Mouse (Mus musculus): ENCODE data around the gene F8a.
"Not testable (repeated sequence)": the region's sequence is repeated elsewhere in the genome, so short reads cannot be mapped to it uniquely, and the experiment has no call there.

F8a gene

GRCm38 (mm10) chrX:73227914-73228605 lies at the start of gene F8a:
Gene F8a, plus strand, starts transcription at chrX:73228291.
- peak; percentile 80 for DNase-seq (ENCODE audit: low read depth, low spot score)

GRCm38 (mm10) chrX:73191934-73192333 lies 36.2 kb upstream of the F8a start, which contains the start of gene Xlr3b:
Gene Xlr3b, plus strand, starts transcription at chrX:73192207.
- DNase-seq (ENCODE audit: low read depth, low spot score), result not testable (repeated sequence)

GRCm38 (mm10) chrX:73213819-73214564 lies 14.1 kb upstream of the F8a start, which contains the start of gene Xlr4b:
Gene Xlr4b, plus strand, starts transcription at chrX:73214333.
- not testable (repeated sequence) for DNase-seq (ENCODE audit: low read depth, low spot score)

- DNase-seq (ENCODE audit: low read depth, low spot score), result no peak
Observed at GRCm38 (mm10) chrX:73225365-73225764, 2.7 kb upstream of the F8a start.

DNA sequence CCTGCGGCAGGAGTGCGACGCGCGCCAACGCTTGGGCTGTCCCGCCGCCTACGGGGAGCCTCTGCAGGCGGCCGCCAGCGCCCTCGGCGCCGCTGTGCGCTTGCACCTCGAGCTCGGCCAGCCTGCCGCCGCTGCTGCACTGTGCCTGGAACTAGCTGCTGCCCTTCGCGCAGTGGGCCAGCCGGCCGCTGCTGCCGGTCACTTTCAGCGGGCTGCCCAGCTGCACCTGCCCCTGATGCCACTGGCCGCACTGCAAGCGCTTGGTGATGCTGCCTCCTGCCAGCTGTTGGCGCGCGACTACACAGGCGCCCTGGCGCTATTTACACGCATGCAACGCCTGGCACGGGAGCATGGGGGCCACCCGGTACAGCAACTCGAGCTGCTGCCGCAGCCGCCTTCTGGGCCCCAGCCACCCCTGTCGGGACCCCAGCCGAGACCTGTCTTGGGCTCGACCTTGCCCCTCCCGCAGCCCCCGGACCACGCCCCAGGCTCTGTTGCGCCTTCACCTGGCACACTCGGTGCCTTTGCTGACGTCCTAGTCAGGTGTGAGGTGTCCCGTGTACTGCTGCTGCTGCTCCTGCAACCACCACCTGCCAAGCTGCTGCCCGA lies 619 bp downstream of the F8a start:
- no peak for DNase-seq (ENCODE audit: low read depth, low spot score)

DNA sequence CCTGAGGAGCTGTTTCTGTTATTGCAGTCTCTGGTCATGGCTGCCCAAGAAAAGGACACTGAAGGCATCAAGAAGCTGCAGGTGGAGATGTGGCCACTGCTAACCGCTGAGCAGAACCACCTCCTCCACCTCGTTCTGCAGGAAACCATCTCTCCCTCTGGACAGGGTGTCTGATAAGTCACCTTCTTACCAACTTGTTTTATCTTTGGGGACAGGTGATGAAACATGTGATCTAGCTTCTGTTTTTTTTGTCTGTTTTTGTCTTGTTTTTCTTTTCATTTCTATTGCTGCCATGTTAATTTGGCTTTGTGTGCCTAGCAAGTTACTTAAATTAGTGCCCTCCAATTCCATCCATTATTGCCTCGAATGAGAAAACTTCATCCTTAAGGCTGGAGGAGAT lies 1.2 kb downstream of the F8a start:
- DNase-seq (ENCODE audit: low read depth, low spot score), result no peak

- DNase-seq (ENCODE audit: low read depth, low spot score), result not testable (repeated sequence)
Observed at GRCm38 (mm10) chrX:73242821-73243325, 14.8 kb downstream of the F8a start, which contains the start of gene Xlr4c. Gene Xlr4c, minus strand, starts transcription at chrX:73243130.

DNA sequence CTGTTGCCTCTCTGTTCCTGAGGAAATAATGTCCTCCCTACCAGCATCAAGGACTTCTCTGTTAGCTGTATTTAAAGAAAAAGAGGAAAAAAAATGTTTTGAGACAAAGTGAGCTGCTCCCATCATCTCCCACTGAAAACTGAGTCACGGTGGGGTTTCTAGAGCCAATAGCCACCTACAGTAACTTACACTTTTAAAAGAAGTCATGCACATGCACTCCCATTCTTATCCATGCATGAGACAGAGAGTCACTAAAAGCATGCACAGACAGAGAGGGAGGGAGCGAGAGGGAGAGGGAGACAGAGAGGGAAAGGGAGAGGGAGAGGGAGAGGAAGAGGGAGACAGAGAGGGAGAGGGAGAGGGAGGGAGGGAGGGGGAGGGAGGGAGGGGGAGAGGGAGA lies 34.3 kb downstream of the F8a start:
- DNase-seq (ENCODE audit: low read depth, low spot score), result peak; percentile 13

DNA sequence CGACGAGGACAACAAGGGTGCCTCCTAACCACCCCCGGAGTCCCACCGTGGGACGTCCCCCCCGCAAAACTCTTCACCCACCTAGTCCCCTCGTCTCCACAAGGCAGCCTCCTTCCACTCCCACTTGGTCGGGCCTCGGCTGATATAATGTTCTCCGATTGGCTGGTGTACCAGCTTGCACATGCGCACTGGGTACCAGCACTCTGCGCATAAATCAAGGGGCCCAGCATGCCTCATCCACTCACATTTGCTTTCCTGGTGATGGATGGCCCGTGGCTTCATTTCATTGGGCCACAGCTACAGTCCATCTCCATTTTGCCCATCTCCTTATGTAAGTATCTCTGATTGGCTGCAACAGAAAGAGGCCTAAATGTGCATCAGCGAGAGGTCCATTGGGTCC lies 37.2 kb downstream of the F8a start, which contains the start of gene Xlr3c:
Gene Xlr3c (minus strand): TSS at position 121 of the 400 bp plus-strand sequence.
- not testable (repeated sequence) for DNase-seq (ENCODE audit: low read depth, low spot score)

All from telencephalon, adult 2 months (tissue).